Mouse (Mus musculus): ENCODE measurements around the gene Ccnd1. TPM values are rescaled to one million over a fixed set of nuclear protein-coding genes. Genes with fewer than 3 reads are reported as not detected.

The Ccnd1 gene
- polyA plus RNA-seq, 1 experiment from 2014 or later, result 72.2 TPM

DNA sequence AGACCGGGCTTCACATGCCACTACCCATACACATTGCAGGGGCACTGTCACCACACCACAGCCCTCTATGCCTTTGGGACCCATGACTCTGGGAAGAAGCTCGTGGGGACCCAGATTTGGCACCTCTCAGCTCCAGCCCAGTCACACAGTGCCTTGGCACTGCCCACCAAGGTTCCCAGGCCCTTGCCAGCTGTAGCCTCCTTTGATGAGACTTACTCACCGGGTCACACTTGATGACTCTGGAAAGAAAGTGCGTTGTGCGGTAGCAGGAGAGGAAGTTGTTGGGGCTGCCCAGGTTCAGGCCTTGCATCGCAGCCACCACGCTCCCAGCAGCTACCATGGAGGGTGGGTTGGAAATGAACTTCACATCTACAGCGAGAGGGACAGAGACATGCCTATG, 5.9 kb downstream of the Ccnd1 start:
- H3K4me1 ChIP-seq (ENCODE audit: control insufficient read depth, insufficient read depth, low read length), result peaks cover 3% of the 10 kb centered on the region
- H3K27me3 ChIP-seq (replicated peaks; ENCODE audit: control insufficient read depth, insufficient read depth, low read length), result no peaks in the 10 kb centered on the region
- no peak overlapping the region for H3K4me2 ChIP-seq (ENCODE audit: low read depth, low read length)
- H3K9ac ChIP-seq (ENCODE audit: low read depth, low read length), result no peak overlapping the region
- no peak overlapping the region for H3K4me3 ChIP-seq (ENCODE audit: low read length)
- WGBS, result 88% methylated on average over 8 of the region's 8 CpGs
- peaks cover 8% of the 10 kb centered on the region for H3K36me3 ChIP-seq (ENCODE audit: control insufficient read depth, insufficient read depth, low read length)
- no peaks in the 10 kb centered on the region for H3K9me3 ChIP-seq (ENCODE audit: control insufficient read depth, low read length)
- H3K27ac ChIP-seq (ENCODE audit: low read length), result no peak overlapping the region
- ATAC-seq, result no peak

- no peaks in the 10 kb centered on the region for H3K27me3 ChIP-seq (replicated peaks; ENCODE audit: control insufficient read depth, insufficient read depth, low read length)
- H3K4me3 ChIP-seq (ENCODE audit: low read length), result no peak overlapping the region
- no peak overlapping the region for H3K4me2 ChIP-seq (ENCODE audit: low read depth, low read length)
- no peaks in the 10 kb centered on the region for H3K9me3 ChIP-seq (ENCODE audit: control insufficient read depth, low read length)
- peaks cover 8% of the 10 kb centered on the region for H3K36me3 ChIP-seq (ENCODE audit: control insufficient read depth, insufficient read depth, low read length)
- no peak overlapping the region for H3K27ac ChIP-seq (ENCODE audit: low read length)
- ATAC-seq, result no peak
- peaks cover 3% of the 10 kb centered on the region; the same call in 1 of the 2 replicates for H3K4me1 ChIP-seq (ENCODE audit: control insufficient read depth, insufficient read depth, low read length)
- 77% methylated on average over 3 of the region's 3 CpGs for WGBS
- no peak overlapping the region for H3K9ac ChIP-seq (ENCODE audit: low read depth, low read length)
Observed at GRCm38 (mm10) chr7:144933336-144933735, 6.4 kb downstream of the Ccnd1 start.

DNA sequence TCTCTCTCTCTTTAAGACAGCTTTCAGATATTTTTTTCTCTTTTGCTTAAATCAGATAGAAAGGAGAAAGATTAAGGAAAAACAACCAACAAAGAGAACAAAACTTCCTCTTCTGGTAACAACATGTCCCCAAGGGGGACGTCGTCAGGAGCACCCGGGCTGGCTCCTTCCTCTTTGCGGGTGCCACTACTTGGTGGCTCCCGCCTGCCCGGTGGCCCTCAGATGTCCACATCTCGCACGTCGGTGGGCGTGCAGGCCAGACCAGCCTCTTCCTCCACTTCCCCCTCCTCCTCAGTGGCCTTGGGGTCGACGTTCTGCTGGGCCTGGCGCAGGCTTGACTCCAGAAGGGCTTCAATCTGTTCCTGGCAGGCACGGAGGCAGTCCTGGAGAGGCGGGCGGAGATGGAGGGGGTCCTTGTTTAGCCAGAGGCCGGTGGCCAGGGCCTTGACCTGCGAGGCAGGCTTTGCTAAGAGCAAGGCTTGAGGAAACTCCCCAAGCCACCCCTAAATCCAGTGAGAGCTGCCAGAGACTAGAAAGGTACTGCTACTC, 7.3 kb downstream of the Ccnd1 start:
- WGBS, result 67% methylated on average over 17 of the region's 18 CpGs
- Histone ChIP-seq H3K9me3 (ENCODE audit: control insufficient read depth, low read length) (no peaks in the 10 kb centered on the region), H3K4me3 (ENCODE audit: low read length) (no peak overlapping the region), H3K4me2 (ENCODE audit: low read depth, low read length) (no peak overlapping the region), H3K4me1 (ENCODE audit: control insufficient read depth, insufficient read depth, low read length) (peaks cover 3% of the 10 kb centered on the region; the same call in 1 of the 2 replicates), H3K9ac (ENCODE audit: low read depth, low read length) (no peak overlapping the region), H3K27me3 (replicated peaks; ENCODE audit: control insufficient read depth, insufficient read depth, low read length) (no peaks in the 10 kb centered on the region), H3K27ac (ENCODE audit: low read length) (no peak overlapping the region), H3K36me3 (ENCODE audit: control insufficient read depth, insufficient read depth, low read length) (peaks cover 8% of the 10 kb centered on the region)
- no peak for ATAC-seq

- H3K4me2 ChIP-seq (ENCODE audit: low read depth, low read length), result no peak overlapping the region
- H3K9me3 ChIP-seq (ENCODE audit: control insufficient read depth, low read length), result no peaks in the 10 kb centered on the region
- H3K27ac ChIP-seq (ENCODE audit: low read length), result no peak overlapping the region
- no peaks in the 10 kb centered on the region for H3K4me1 ChIP-seq (ENCODE audit: control insufficient read depth, insufficient read depth, low read length)
- 29% methylated on average over 3 of the region's 3 CpGs for WGBS
- no peak overlapping the region for H3K4me3 ChIP-seq (ENCODE audit: low read length)
- no peaks in the 10 kb centered on the region for H3K27me3 ChIP-seq (replicated peaks; ENCODE audit: control insufficient read depth, insufficient read depth, low read length)
- H3K9ac ChIP-seq (ENCODE audit: low read depth, low read length), result no peak overlapping the region
- 0 out of 2 replicates have a peak, but pooled peaks have one; percentile 29 for ATAC-seq
- H3K36me3 ChIP-seq (ENCODE audit: control insufficient read depth, insufficient read depth, low read length), result peaks cover 4% of the 10 kb centered on the region
Observed at GRCm38 (mm10) chr7:144931778-144932177, 7.9 kb downstream of the Ccnd1 start.

DNA sequence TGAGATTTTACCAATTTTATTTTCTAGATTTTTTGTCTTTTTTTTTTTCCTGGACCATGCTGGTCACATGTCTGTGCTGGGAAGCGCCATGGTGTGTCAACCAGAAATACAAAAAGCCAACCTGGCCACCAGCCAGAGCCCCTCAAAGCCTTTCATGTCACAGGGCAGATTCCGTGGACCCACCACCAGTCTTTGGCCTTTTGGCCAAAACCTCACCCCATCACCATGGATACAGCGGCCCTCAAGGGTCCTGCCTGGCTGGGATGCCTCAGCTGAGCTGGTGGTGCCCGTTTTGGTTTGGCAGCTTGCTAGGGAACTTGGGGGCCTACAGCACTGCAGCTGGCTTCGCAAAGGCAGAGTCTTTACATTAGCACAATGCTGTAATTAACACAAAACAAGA, 9.8 kb downstream of the Ccnd1 start:
- ATAC-seq, result no peak
- WGBS, result 71% methylated on average over 5 of the region's 5 CpGs
- Histone ChIP-seq H3K36me3 (ENCODE audit: control insufficient read depth, insufficient read depth, low read length) (peaks cover 1% of the 10 kb centered on the region), H3K27me3 (replicated peaks; ENCODE audit: control insufficient read depth, insufficient read depth, low read length) (no peaks in the 10 kb centered on the region), H3K9ac (ENCODE audit: low read depth, low read length) (no peak overlapping the region), H3K4me3 (ENCODE audit: low read length) (no peak overlapping the region), H3K4me1 (ENCODE audit: control insufficient read depth, insufficient read depth, low read length) (no peaks in the 10 kb centered on the region), H3K9me3 (ENCODE audit: control insufficient read depth, low read length) (no peaks in the 10 kb centered on the region), H3K27ac (ENCODE audit: low read length) (no peak overlapping the region), H3K4me2 (ENCODE audit: low read depth, low read length) (no peak overlapping the region)

- H3K9me3 ChIP-seq (ENCODE audit: control insufficient read depth, low read length), result no peaks in the 10 kb centered on the region
- H3K27ac ChIP-seq (ENCODE audit: low read length), result no peak overlapping the region
- H3K36me3 ChIP-seq (ENCODE audit: control insufficient read depth, insufficient read depth, low read length), result no peaks in the 10 kb centered on the region; the same call in 1 of the 2 replicates
- no peaks in the 10 kb centered on the region for H3K4me1 ChIP-seq (ENCODE audit: control insufficient read depth, insufficient read depth, low read length)
- no peak for ATAC-seq
- no peak overlapping the region for H3K9ac ChIP-seq (ENCODE audit: low read depth, low read length)
- no peaks in the 10 kb centered on the region for H3K27me3 ChIP-seq (replicated peaks; ENCODE audit: control insufficient read depth, insufficient read depth, low read length)
- H3K4me2 ChIP-seq (ENCODE audit: low read depth, low read length), result no peak overlapping the region
- 63% methylated on average over 8 of the region's 8 CpGs for WGBS
- H3K4me3 ChIP-seq (ENCODE audit: low read length), result no peak overlapping the region
Observed at GRCm38 (mm10) chr7:144929506-144929905, 10.2 kb downstream of the Ccnd1 start.

GRCm38 (mm10) chr7:144928889-144929210, 10.9 kb downstream of the Ccnd1 start:
- Histone ChIP-seq H3K27me3 (replicated peaks; ENCODE audit: control insufficient read depth, insufficient read depth, low read length) (no peaks in the 10 kb centered on the region), H3K9ac (ENCODE audit: low read depth, low read length) (no peak overlapping the region), H3K36me3 (ENCODE audit: control insufficient read depth, insufficient read depth, low read length) (no peaks in the 10 kb centered on the region; the same call in 1 of the 2 replicates), H3K4me1 (ENCODE audit: control insufficient read depth, insufficient read depth, low read length) (no peaks in the 10 kb centered on the region), H3K9me3 (ENCODE audit: control insufficient read depth, low read length) (no peaks in the 10 kb centered on the region), H3K4me3 (ENCODE audit: low read length) (no peak overlapping the region), H3K4me2 (ENCODE audit: low read depth, low read length) (no peak overlapping the region), H3K27ac (ENCODE audit: low read length) (no peak overlapping the region)
- ATAC-seq, result no peak
- WGBS, result 82% methylated on average over 6 of the region's 6 CpGs

- H3K4me2 ChIP-seq (ENCODE audit: low read depth, low read length), result no peak overlapping the region
- no peaks in the 10 kb centered on the region for H3K9me3 ChIP-seq (ENCODE audit: control insufficient read depth, low read length)
- no peak overlapping the region for H3K9ac ChIP-seq (ENCODE audit: low read depth, low read length)
- no peaks in the 10 kb centered on the region for H3K4me1 ChIP-seq (ENCODE audit: control insufficient read depth, insufficient read depth, low read length)
- no peaks in the 10 kb centered on the region for H3K36me3 ChIP-seq (ENCODE audit: control insufficient read depth, insufficient read depth, low read length)
- no peak overlapping the region for H3K4me3 ChIP-seq (ENCODE audit: low read length)
- no peak for ATAC-seq
- WGBS, result 78% methylated on average over 4 of the region's 4 CpGs
- no peaks in the 10 kb centered on the region for H3K27me3 ChIP-seq (replicated peaks; ENCODE audit: control insufficient read depth, insufficient read depth, low read length)
- H3K27ac ChIP-seq (ENCODE audit: low read length), result no peak overlapping the region
Observed at GRCm38 (mm10) chr7:144928009-144928888, 11.5 kb downstream of the Ccnd1 start.

DNA sequence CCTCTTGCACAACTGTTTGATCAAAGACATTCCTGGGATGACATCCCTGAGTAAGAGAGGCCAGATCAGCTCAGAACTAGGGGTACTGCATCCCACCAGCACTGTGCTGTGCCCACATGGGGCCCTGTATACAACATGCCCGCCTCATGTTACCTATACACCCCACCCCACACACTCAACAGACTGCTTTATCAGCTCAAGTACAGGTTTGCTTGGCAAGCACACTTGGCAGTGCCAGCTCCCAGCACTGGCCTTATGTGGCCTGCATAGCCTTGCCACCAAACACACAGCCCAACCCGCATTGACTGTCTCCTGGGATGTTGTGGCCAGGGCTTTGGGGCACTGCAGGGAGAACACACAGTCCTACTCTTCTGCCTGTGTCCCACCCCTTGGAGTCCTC, 12.1 kb downstream of the Ccnd1 start:
- no peak overlapping the region for H3K27ac ChIP-seq (ENCODE audit: low read length)

More for the DNA sequence above, 12.1 kb downstream of the Ccnd1 start:
- Histone ChIP-seq H3K27me3 (replicated peaks; ENCODE audit: control insufficient read depth, insufficient read depth, low read length) (no peaks in the 10 kb centered on the region), H3K4me1 (ENCODE audit: control insufficient read depth, insufficient read depth, low read length) (no peaks in the 10 kb centered on the region), H3K4me2 (ENCODE audit: low read depth, low read length) (no peak overlapping the region), H3K4me3 (ENCODE audit: low read length) (no peak overlapping the region), H3K36me3 (ENCODE audit: control insufficient read depth, insufficient read depth, low read length) (no peaks in the 10 kb centered on the region), H3K9ac (ENCODE audit: low read depth, low read length) (no peak overlapping the region), H3K9me3 (ENCODE audit: control insufficient read depth, low read length) (no peaks in the 10 kb centered on the region)
- ATAC-seq, result no peak
- 72% methylated on average over 2 of the region's 2 CpGs for WGBS

All from intestine, embryonic 16.5 days (tissue).